Mouse (Mus musculus) cerebellum, adult 9-11 months (tissue): ENCODE data around the gene Trappc2l.

ENCODE experiments used
- DNase-seq: peaks from one replicate; pipeline ENCODE4 v3.0.0; 2022

The Trappc2l gene

GRCm38 (mm10) chr8:122584981-122585380 lies 26.5 kb upstream of the Trappc2l start:
- no peak for DNase-seq

- no peak for DNase-seq
Measured at GRCm38 (mm10) chr8:122585411-122585891, 26.0 kb upstream of the Trappc2l start.

GRCm38 (mm10) chr8:122586171-122586570 lies 25.3 kb upstream of the Trappc2l start:
- no peak for DNase-seq

- no peak for DNase-seq
Measured at GRCm38 (mm10) chr8:122586749-122587148, 24.7 kb upstream of the Trappc2l start.

GRCm38 (mm10) chr8:122593240-122593639 lies 18.2 kb upstream of the Trappc2l start:
- DNase-seq = no peak

GRCm38 (mm10) chr8:122593783-122594507 lies 17.5 kb upstream of the Trappc2l start:
- DNase-seq = peak; percentile 74

- no peak for DNase-seq
Measured at GRCm38 (mm10) chr8:122596031-122596430, 15.4 kb upstream of the Trappc2l start.

GRCm38 (mm10) chr8:122600666-122601065 lies 10.8 kb upstream of the Trappc2l start:
- DNase-seq = no peak

- DNase-seq = no peak
Measured at GRCm38 (mm10) chr8:122604640-122605039, 6.8 kb upstream of the Trappc2l start.

- DNase-seq = no peak
Measured at GRCm38 (mm10) chr8:122605367-122605766, 6.1 kb upstream of the Trappc2l start.

GRCm38 (mm10) chr8:122606810-122607209 lies 4.6 kb upstream of the Trappc2l start:
- no peak for DNase-seq

GRCm38 (mm10) chr8:122610209-122610608 lies 1.2 kb upstream of the Trappc2l start:
- no peak for DNase-seq

- no peak for DNase-seq
Measured at GRCm38 (mm10) chr8:122610612-122611277, 695 bp upstream of the Trappc2l start.

- no peak for DNase-seq
Measured at GRCm38 (mm10) chr8:122616181-122616905, 4.9 kb downstream of the Trappc2l start.

GRCm38 (mm10) chr8:122617947-122618546 lies 6.6 kb downstream of the Trappc2l start:
- peak; percentile 80 for DNase-seq

- DNase-seq = peak; percentile 18
Measured at GRCm38 (mm10) chr8:122618660-122619378, 7.4 kb downstream of the Trappc2l start.

GRCm38 (mm10) chr8:122620446-122620845 lies 9.0 kb downstream of the Trappc2l start:
- no peak for DNase-seq

GRCm38 (mm10) chr8:122622727-122623126 lies 11.3 kb downstream of the Trappc2l start, which contains the start of gene Pabpn1l:
Gene Pabpn1l (minus strand): TSS chr8:122622739.
- no peak for DNase-seq

- DNase-seq = no peak
Measured at GRCm38 (mm10) chr8:122623844-122624642, 12.6 kb downstream of the Trappc2l start.

GRCm38 (mm10) chr8:122624653-122625052 lies 13.2 kb downstream of the Trappc2l start:
- no peak for DNase-seq

GRCm38 (mm10) chr8:122625811-122626210 lies 14.4 kb downstream of the Trappc2l start:
- no peak for DNase-seq
